Mouse (Mus musculus): Measurements from ENCODE around the gene Ets2. TPM values are rescaled to one million over a fixed set of nuclear protein-coding genes. Genes with fewer than 3 reads are reported as not detected.
"Not testable (repeated sequence)": the region's sequence is repeated elsewhere in the genome, so short reads cannot be mapped to it uniquely, and the experiment has no call there.

The Ets2 gene
- polyA plus RNA-seq, 1 experiment from 2014 or later: 56.5 TPM

GRCm38 (mm10) chr16:95702562-95703545 is 979 bp downstream of the Ets2 start:
- Histone ChIP-seq H3K4me3 (peak overlapping the region; percentile 95), H3K4me1 (replicated peaks) (peaks cover 38% of the 10 kb centered on the region), H3K36me3 (peaks cover 10% of the 10 kb centered on the region), H3K27ac (peak overlapping the region; percentile 98), H3K9ac (peak overlapping the region; percentile 99), H3K27me3 (no peaks in the 10 kb centered on the region), H3K4me2 (peak overlapping the region; percentile 92), H3K9me3 (replicated peaks) (no peaks in the 10 kb centered on the region)
- peak; percentile 58 for ATAC-seq (replicated peaks; ENCODE audit: insufficient number of reproducible peaks, insufficient read depth, low FRiP score, low read depth)
- WGBS: under 1% methylated on average over 62 of the region's 62 CpGs

GRCm38 (mm10) chr16:95703958-95704357 is 2.1 kb downstream of the Ets2 start:
- Histone ChIP-seq H3K9ac (peak overlapping the region; percentile 11), H3K9me3 (replicated peaks) (no peaks in the 10 kb centered on the region), H3K27ac (peak overlapping the region; percentile 84), H3K27me3 (no peaks in the 10 kb centered on the region), H3K4me2 (peak overlapping the region; percentile 92), H3K4me1 (replicated peaks) (peaks cover 42% of the 10 kb centered on the region), H3K36me3 (peaks cover 10% of the 10 kb centered on the region), H3K4me3 (peak overlapping the region; percentile 95)
- no peak for ATAC-seq (replicated peaks; ENCODE audit: insufficient number of reproducible peaks, insufficient read depth, low FRiP score, low read depth)
- 26% methylated on average over 8 of the region's 8 CpGs for WGBS

GRCm38 (mm10) chr16:95704662-95705330 is 2.9 kb downstream of the Ets2 start:
- Histone ChIP-seq H3K4me3 (peak overlapping the region; percentile 95), H3K9me3 (replicated peaks) (no peaks in the 10 kb centered on the region), H3K4me1 (replicated peaks) (peaks cover 42% of the 10 kb centered on the region), H3K27ac (peak overlapping the region; percentile 84), H3K4me2 (peak overlapping the region; percentile 92), H3K27me3 (no peaks in the 10 kb centered on the region), H3K36me3 (peaks cover 15% of the 10 kb centered on the region), H3K9ac (peak overlapping the region; percentile 30)
- no peak for ATAC-seq (replicated peaks; ENCODE audit: insufficient number of reproducible peaks, insufficient read depth, low FRiP score, low read depth)
- 32% methylated on average over 10 of the region's 10 CpGs for WGBS

GRCm38 (mm10) chr16:95705771-95706170 is 3.9 kb downstream of the Ets2 start:
- Histone ChIP-seq H3K4me3 (peak overlapping the region; percentile 95), H3K27me3 (no peaks in the 10 kb centered on the region), H3K27ac (peak overlapping the region; percentile 84), H3K4me1 (replicated peaks) (peaks cover 50% of the 10 kb centered on the region), H3K4me2 (peak overlapping the region; percentile 92), H3K9ac (peak overlapping the region; percentile 30), H3K36me3 (peaks cover 25% of the 10 kb centered on the region), H3K9me3 (replicated peaks) (no peaks in the 10 kb centered on the region)
- no peak for ATAC-seq (replicated peaks; ENCODE audit: insufficient number of reproducible peaks, insufficient read depth, low FRiP score, low read depth)
- WGBS: 79% methylated on average over 6 of the region's 6 CpGs

- 58% methylated on average over 21 of the region's 21 CpGs for WGBS
- peak overlapping the region; percentile 43; the same call in 1 of the 2 replicates for H3K27ac ChIP-seq
- H3K9ac ChIP-seq: peak overlapping the region; percentile 21; the same call in 1 of the 2 replicates
- H3K27me3 ChIP-seq: no peaks in the 10 kb centered on the region
- H3K4me1 ChIP-seq (replicated peaks): peaks cover 45% of the 10 kb centered on the region
- H3K4me2 ChIP-seq: peak overlapping the region; percentile 41
- H3K9me3 ChIP-seq (replicated peaks): no peaks in the 10 kb centered on the region
- no peak for ATAC-seq (replicated peaks; ENCODE audit: insufficient number of reproducible peaks, insufficient read depth, low FRiP score, low read depth)
- H3K36me3 ChIP-seq: peaks cover 42% of the 10 kb centered on the region
- H3K4me3 ChIP-seq: 0 out of 2 replicates have a peak overlapping the region, but pooled peaks have one; percentile 6
Observed at GRCm38 (mm10) chr16:95708211-95709004, 6.5 kb downstream of the Ets2 start.

- H3K36me3 ChIP-seq: peaks cover 49% of the 10 kb centered on the region
Observed at GRCm38 (mm10) chr16:95709175-95709574, 7.3 kb downstream of the Ets2 start.

GRCm38 (mm10) chr16:95710129-95710528 is 8.3 kb downstream of the Ets2 start:
- no peaks in the 10 kb centered on the region for H3K27me3 ChIP-seq
- WGBS: 86% methylated on average over 6 of the region's 6 CpGs
- ATAC-seq (replicated peaks; ENCODE audit: insufficient number of reproducible peaks, insufficient read depth, low FRiP score, low read depth): no peak
- H3K27ac ChIP-seq: no peak overlapping the region
- no peaks in the 10 kb centered on the region for H3K9me3 ChIP-seq (replicated peaks)
- no peak overlapping the region for H3K4me2 ChIP-seq
- H3K9ac ChIP-seq: no peak overlapping the region
- H3K36me3 ChIP-seq: peaks cover 58% of the 10 kb centered on the region
- H3K4me1 ChIP-seq (replicated peaks): peaks cover 30% of the 10 kb centered on the region
- H3K4me3 ChIP-seq: no peak overlapping the region

More at GRCm38 (mm10) chr16:95709175-95709574, 7.3 kb downstream of the Ets2 start:
- WGBS: 67% methylated on average over 4 of the region's 4 CpGs
- Histone ChIP-seq H3K9me3 (replicated peaks) (no peaks in the 10 kb centered on the region), H3K27ac (no peak overlapping the region), H3K4me1 (replicated peaks) (peaks cover 40% of the 10 kb centered on the region), H3K4me2 (no peak overlapping the region; the same call in 1 of the 2 replicates), H3K9ac (no peak overlapping the region), H3K27me3 (no peaks in the 10 kb centered on the region), H3K4me3 (no peak overlapping the region)
- ATAC-seq (replicated peaks; ENCODE audit: insufficient number of reproducible peaks, insufficient read depth, low FRiP score, low read depth): no peak

- Histone ChIP-seq H3K9ac (no peak overlapping the region), H3K4me3 (no peak overlapping the region), H3K36me3 (peaks cover 69% of the 10 kb centered on the region), H3K27ac (no peak overlapping the region), H3K9me3 (replicated peaks) (no peaks in the 10 kb centered on the region), H3K27me3 (no peaks in the 10 kb centered on the region), H3K4me1 (replicated peaks) (peaks cover 16% of the 10 kb centered on the region), H3K4me2 (no peak overlapping the region)
- 85% methylated on average over 10 of the region's 10 CpGs for WGBS
- 0 out of 2 replicates have a peak, but pooled peaks have one; percentile 33 for ATAC-seq (replicated peaks; ENCODE audit: insufficient number of reproducible peaks, insufficient read depth, low FRiP score, low read depth)
Observed at GRCm38 (mm10) chr16:95712121-95712520, 10.2 kb downstream of the Ets2 start.

- not testable (repeated sequence) for H3K27ac ChIP-seq; H3K4me3 ChIP-seq; H3K27me3 ChIP-seq; H3K9ac ChIP-seq; H3K9me3 ChIP-seq (replicated peaks); H3K4me1 ChIP-seq (replicated peaks); H3K4me2 ChIP-seq; ATAC-seq (replicated peaks; ENCODE audit: insufficient number of reproducible peaks, insufficient read depth, low FRiP score, low read depth)
- peaks cover 77% of the 10 kb centered on the region for H3K36me3 ChIP-seq
- 89% methylated on average over 2 of the region's 2 CpGs for WGBS
Observed at GRCm38 (mm10) chr16:95713077-95713476, 11.2 kb downstream of the Ets2 start.

- ATAC-seq (replicated peaks; ENCODE audit: insufficient number of reproducible peaks, insufficient read depth, low FRiP score, low read depth): no peak
- H3K4me2 ChIP-seq: no peak overlapping the region
- no peak overlapping the region for H3K27ac ChIP-seq
- no peaks in the 10 kb centered on the region for H3K9me3 ChIP-seq (replicated peaks)
- H3K36me3 ChIP-seq: peaks cover 90% of the 10 kb centered on the region
- WGBS: 79% methylated on average over 11 of the region's 11 CpGs
- H3K9ac ChIP-seq: no peak overlapping the region
- H3K4me3 ChIP-seq: no peak overlapping the region
- H3K27me3 ChIP-seq: no peaks in the 10 kb centered on the region
- peaks cover 6% of the 10 kb centered on the region; the same call in 1 of the 2 replicates for H3K4me1 ChIP-seq (replicated peaks)
Observed at GRCm38 (mm10) chr16:95715026-95715425, 13.2 kb downstream of the Ets2 start.

Data from heart, embryonic 15.5 days (tissue).